Mouse (Mus musculus): ENCODE data around the gene Faf2. TPM values are rescaled to one million over a fixed set of nuclear protein-coding genes. Genes with fewer than 3 reads are reported as not detected.

Gene Faf2
- polyA plus RNA-seq (2012; rRNA removed), result 35.0 and 39.6 TPM in 2 replicates

DNA sequence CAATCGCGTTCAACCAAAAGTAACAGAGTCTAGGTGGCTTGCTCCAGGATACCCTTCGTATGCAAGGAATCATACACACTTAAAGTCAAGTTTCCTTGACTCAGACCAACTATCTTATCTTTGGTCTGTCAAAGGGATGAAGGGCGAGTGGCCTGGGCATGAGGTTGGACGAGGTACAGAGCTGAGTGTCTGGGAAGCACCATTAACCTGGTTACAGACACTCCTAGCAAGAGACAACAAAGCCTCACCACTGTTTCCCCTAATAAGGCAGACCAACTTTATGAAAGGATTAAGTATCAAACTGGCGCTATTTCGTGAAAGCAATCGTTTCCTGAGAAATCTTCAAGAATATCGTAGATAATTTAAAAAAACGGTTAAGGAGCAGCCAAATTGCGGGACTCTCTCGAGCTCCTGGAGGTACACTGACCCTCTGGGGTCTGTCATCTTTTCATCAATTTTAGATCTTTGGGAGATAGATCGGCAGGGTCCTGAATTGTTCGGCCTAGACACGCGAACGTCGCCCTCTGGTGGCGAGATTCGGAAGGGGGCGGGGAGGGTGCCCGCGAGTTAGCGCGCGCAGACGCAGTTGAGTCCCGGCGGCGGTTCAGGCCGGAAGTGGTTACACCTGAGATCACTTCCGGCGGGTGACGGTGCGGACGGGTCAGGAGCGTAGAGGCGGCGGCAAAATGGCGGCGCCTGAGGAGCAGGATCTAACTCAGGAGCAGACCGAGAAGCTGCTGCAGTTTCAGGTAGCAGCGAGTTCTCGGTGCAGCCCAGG lies at the start of gene Faf2:
Gene Faf2, plus strand, starts transcription at position 630 of the 778 bp plus-strand sequence.
- peak; percentile 94 to 100 for DNase-seq (ENCODE audit: extremely low spot score in 1 of 2, low spot score in 1 of 2)

DNA sequence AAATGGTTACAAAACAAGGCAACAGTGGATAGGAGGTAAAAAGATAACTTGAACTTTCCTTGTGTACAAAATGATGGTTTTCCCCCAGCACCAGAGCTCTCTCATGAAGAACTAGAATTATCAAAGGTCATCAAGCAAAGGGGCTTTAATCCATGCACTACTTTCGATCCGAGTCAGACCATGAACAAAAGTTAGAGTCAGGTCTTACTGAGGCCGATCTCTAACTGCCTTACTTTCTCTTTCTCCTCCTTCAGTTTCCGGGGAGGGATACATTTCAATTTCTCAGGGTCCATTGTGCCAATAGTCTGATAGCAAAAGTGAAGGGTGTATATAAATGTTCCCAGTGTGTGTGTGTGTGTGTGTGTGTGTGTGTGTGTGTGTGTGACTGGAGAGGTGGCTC lies 49.0 kb upstream of the Faf2 start:
- DNase-seq (ENCODE audit: extremely low spot score in 1 of 2, low spot score in 1 of 2), result no peak

DNA sequence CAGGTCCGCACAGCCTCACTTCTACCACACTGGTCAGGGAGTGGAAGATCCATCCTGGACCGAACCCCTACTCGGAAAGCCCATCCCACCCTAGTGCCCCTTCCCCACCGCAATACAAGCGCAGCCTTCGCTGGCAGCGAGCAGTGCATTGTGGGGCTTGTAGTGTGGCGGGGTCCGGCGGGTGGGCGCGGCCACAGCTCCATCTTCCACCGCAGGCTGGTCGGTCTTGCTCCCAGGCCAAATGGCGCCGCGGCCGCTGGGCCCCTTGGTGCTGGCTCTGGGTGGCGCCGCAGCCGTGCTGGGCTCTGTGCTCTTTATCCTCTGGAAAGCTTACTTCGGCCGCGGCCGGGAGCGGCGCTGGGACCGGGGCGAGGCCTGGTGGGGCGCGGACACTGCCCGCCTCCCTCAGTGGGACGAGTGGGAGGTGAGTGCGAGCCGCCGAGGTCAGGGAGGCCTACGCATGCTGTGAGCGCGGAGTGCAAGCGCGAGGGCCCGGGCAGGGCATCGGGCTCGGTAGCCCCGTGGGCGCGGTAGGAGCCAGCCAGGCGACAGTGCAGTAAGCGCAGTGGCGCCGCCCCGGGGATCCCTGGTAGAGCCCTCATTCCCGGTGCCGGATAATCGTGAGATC lies 46.6 kb upstream of the Faf2 start, which contains the start of gene Arl10:
Gene Arl10, plus strand, starts transcription at position 162 of the 628 bp plus-strand sequence.
- peak in 1 of 2 experiments; percentile 74 for DNase-seq (ENCODE audit: extremely low spot score in 1 of 2, low spot score in 1 of 2)

DNA sequence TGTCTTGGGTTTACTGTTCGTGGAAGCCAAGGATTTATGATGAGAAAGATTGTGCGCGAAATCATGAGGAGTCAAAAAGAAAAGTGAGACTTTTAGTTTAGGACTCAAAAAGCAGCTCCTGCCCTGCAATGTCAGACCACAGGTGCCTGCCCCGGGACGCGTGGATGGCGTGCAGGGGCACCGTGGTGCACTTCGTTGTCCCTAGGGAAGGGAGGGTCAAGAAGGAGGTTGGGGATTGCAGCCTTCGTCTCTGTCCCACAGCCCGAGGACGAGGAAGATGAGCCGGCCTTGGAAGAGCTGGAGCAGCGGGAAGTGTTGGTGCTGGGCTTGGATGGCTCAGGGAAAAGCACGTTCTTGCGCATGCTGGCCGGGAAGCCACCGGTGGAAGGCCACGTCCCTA lies 46.1 kb upstream of the Faf2 start:
- DNase-seq (ENCODE audit: extremely low spot score in 1 of 2, low spot score in 1 of 2), result no peak

DNA sequence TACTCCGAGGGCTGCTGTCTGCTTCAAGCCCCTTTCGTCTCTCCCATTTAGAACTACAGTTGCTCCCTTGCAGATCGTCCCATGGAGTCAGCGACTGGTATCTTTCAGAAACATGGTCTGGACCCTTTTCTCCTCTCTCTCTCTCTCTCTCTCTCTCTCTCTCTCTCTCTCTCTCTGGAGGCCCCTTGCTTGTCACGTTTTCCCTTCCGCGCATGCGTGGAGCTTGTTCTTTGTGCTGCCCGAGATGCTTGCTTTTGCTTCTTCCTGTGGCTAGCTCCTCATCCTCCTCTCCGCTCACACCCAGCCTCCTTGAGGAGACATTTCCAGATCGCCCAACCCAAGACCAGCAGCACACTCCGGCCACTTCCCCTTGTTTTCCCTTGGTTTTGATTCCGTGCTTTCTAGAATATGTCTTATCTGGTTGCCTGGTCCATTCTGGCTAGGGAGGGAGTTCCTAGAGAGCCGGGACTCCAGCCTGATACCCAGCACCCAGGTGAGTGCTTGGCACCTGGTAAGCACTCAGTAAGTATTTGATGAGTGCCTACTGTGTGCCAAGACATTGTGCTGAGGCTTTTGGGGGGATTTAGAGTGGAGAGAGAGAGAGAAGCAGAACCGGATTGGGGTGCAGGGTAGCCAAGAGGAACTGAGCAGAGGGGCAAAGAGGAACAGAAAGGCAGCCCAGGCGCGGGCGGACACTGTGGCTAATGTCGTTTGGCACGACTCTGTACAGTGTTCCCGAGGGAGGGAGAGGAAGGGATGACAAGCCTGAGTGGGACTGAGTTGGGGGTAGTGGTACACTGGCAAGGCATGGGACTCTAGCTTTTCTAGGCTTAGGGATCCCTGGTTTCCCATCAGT lies 43.7 kb upstream of the Faf2 start:
- no peak for DNase-seq (ENCODE audit: extremely low spot score in 1 of 2, low spot score in 1 of 2)

DNA sequence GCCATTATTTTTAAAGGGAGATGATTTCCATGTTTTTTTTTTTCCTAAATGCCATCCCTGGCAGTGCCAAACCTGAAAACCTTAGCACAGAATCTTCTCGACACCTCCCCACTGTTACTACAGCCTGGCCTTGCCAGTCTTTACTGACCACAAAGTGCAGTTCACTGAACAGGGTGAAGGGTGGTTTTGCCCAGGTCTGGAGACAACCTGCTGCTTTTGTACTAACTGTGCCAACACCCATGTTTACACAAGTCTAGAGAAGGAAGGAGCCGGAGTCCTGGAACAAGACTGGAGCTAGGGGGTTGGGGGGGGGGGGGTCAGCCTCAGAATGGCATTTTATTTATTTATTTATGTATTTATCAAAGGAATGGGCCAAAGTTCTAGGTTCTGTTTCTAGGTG lies 40.2 kb upstream of the Faf2 start:
- DNase-seq (ENCODE audit: extremely low spot score in 1 of 2, low spot score in 1 of 2), result no peak

DNA sequence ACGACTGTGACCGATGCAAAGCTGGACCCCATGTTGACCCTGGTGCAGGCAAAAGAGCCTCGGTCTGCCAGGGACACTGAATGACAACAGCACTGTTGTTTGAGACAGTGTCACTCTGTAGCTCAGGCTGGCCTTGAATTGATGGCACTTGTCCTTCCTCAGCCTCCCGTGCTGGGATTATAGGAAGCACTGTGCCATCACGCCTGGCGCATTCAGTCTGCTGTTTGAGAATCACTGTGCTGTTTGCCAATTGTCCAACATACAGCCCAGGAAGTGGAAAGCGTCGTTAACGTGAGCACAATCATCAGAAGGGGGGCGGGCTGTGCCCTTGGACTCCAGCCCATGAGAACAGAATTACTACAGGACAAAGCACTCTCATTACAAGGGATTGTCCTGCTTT lies 39.5 kb upstream of the Faf2 start:
- no peak for DNase-seq (ENCODE audit: extremely low spot score in 1 of 2, low spot score in 1 of 2)

DNA sequence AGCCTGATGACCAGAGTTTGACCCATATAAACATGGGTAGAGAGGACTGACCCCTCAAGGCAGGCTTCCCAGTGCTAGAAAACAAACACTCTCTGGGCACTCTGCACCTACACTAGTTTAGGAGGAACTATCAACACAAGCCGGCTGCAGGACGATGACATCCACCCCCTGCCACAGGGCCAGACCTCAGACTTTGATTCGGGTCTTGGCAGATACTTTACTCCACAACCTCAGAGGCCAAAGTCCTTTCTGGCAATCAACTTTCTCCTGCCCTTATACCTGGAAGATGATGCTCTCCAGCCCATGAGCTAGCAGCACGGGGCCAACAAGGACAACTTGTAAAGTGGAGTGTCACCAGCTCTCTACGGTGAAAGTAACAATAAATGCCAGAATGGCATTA lies 38.7 kb upstream of the Faf2 start:
- no peak for DNase-seq (ENCODE audit: extremely low spot score in 1 of 2, low spot score in 1 of 2)

DNA sequence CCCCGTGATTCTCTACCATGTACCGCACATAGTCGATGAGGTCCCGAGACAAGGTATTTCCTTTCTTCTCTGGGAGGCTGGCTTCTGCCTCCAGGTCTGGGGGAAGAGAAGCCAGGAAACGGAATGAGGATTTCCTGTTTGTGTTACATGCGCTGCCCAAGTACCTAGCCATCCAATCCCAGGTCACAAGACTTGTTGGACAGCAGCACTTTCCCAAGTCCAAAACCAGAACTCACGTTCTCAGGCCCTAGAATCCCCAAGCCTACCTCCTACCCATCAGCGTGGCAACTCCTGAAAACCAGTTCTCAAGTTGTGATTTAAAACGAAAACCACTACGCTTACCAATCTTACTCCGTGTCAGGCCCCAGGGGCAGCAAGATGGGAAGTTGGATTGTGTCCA lies 35.8 kb upstream of the Faf2 start:
- no peak for DNase-seq (ENCODE audit: extremely low spot score in 1 of 2, low spot score in 1 of 2)

DNA sequence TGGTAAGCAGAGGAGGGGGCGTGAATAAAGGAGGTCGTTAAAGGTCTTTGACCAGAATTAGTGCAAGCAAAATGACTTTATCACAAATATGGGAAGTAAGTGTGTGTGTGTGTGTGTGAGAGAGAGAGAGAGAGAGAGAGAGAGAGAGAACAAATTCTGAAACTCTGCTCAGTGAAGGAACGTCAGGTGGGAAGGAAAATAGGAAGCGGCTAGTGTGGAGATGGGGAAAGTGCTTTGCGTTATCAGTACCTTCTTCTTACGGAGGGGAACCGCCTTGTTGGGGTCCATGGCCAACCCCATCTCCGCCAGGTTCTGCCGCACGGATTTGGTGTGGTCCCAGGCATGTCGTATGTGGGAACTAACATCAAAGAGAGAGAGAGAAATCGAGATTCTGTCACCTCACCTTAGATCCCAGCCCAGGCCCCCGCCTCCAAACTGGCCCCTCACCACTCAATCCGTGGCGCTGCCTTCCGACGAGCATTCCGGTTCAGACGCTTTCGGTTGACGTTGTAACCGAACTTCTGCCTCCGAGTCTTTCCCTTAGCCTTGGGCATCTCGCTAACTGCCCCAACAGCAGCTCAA lies 32.1 kb upstream of the Faf2 start:
- DNase-seq (ENCODE audit: extremely low spot score in 1 of 2, low spot score in 1 of 2), result no peak

DNA sequence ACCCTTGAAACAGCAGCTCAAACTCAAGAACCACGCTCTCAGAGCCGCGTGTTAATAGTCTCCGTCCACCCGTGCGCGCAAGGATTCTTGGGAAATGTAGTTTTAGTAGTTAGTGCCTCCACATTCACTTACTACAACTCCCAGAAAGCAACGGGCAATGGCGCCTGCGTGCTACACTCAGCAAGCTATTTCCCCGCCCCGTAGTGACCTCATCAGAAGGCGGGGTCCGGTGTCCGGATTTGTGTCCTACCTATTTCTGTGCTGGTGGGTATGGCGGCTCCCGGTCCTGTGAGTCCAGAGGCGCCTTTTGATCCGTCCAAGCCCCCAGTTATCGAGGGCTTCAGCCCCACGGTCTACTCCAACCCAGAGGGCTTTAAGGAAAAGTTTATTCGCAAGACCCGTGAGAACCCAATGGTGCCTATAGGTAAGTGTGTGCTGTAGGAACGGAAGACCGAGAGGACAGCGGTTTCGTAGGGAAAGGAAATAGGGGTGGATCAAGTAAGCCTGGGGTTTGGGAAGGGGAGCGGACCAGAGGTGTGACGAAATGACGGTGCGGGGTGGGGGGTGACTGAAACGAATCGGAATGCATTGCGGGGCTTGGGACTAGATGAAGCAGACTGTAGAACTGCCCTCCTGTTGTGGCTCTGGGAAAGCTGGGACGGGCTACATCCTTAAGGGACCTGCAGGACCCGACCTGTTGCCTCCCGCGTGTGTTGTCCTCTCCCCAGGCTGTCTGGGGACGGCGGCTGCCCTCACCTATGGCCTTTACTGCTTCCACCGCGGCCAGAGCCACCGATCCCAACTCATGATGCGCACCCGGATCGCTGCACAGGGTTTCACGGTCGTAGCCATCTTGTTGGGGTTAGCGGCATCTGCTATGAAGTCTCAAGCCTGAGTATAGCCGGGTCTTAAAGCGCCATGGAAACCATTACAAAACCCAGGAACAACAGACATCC lies 31.3 kb upstream of the Faf2 start, which contains the start of the genes Nop16 and Higd2a:
Gene Nop16, minus strand, starts transcription at position 95 of the 956 bp plus-strand sequence.
Gene Higd2a, plus strand, starts transcription at position 212 of the 956 bp plus-strand sequence.
- peak; percentile 98 to 99 for DNase-seq (ENCODE audit: extremely low spot score in 1 of 2, low spot score in 1 of 2)

DNA sequence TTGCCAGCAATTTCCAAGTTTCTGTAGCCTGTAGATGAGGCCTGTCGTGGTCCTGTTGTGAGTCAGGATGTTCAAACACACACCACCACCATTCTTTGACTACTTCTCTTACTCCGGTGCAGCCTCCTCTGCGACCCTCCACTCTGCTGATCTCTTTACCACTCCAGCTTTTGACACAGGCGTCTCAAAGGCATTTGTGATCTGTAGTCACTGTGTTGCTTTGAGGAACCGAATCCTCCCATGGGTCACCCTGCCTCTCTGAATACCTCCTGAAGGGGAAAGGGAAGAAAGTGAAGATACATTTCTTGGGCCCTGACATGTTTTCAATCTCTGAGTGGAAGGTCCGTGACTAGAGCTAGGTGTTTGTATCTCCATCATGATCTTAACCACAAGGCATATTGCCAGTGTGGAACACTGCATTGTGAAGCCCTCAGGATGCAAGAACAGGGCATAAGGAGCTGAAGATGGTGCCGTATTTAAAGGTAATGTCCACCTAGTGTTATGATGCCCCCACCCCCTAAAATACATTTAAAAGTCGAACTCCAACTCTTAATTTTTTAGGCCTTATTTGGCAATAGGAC lies 29.7 kb upstream of the Faf2 start:
- no peak for DNase-seq (ENCODE audit: extremely low spot score in 1 of 2, low spot score in 1 of 2)

DNA sequence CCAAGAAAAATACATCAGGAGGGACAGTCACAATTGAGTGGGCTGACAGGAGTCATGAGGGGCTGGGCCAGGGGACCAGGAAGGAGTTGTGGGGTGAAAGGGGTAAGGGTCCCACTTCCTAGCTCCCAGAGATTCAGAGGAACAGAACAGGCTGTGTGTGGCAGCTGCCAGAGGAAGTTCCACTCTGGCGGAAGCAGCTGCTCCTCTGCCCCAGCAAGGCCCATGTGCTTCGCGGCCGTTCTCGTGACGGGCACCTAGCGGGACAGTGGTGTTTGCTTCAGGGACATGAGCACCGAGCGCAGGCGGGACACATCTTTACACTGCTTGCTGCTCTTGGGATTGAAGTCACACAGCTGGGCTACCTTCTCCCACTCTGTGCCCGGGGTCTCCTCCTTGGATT lies 28.0 kb upstream of the Faf2 start:
- DNase-seq (ENCODE audit: extremely low spot score in 1 of 2, low spot score in 1 of 2), result no peak

DNA sequence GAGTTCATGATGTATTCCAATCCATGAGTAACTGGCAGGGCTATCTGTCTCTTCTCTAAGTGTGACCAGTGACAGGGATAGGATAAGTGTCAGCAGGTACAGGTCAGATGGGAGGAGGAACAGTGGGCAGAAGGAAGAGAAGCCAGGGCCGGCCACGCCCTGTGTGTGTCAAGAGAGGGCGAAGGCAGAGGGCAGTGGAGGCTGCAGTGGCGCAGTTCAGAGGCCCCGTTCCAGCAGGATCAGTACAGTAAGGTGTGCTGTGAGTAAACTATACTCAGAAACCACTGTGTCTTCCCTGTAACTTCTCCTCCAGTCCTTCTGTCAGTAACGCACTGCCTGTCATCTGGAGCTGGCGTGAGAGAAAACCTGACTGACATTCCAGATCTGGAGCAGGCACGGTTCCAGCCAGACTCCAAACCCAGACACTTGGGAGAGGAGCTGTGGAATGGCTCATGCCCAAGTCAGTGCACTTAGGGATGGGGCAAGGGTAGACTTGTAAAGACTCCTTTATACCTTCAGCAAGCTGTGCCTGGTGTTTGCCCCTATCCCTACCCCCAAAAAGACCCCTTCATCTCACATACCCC lies 25.4 kb upstream of the Faf2 start:
- no peak for DNase-seq (ENCODE audit: extremely low spot score in 1 of 2, low spot score in 1 of 2)

DNA sequence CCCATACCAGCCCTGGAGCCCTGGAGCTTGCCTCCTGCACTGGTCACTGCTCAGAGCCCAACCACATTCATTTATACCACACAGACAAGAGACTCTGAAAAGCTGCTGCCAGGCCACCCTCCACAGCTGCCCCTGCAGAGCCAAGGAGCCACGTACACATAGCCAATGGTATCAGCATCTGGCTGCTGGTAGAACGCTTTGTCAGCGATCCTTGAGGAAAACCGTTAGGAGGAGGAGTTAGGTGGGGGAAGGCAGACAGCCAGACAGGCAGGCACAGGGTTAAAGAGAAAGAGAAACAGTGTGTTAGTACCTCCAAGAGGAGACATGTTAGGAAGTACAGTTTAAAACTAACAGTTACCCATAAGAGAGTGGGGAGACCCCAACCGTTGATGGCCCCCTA lies 24.7 kb upstream of the Faf2 start:
- DNase-seq (ENCODE audit: extremely low spot score in 1 of 2, low spot score in 1 of 2), result no peak

DNA sequence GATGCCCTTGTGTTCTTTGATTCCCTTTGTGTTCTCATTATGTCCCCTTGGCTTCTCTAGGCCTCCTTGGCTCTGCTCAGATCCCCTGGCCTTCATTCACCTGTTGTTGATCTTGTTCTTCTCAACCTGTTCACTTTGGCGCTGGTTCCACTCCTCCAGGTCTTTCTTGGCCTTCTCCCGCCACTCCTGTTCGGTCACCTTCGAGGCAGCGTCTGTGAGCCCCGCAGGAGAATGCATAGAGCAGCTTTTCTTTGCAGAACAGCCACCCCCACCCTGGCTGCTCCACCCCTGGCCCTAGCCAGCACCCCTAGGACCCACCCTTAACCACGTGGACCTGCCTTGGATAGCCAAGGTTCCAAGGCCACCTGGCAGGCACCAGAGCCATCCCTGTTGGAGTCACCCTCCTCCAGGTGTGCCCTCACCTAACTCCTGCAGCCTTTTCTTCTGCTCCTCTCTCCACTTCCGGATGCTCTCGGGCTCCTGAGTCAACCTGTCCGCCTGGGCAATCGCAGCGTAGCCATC lies 22.9 kb upstream of the Faf2 start:
- DNase-seq (ENCODE audit: extremely low spot score in 1 of 2, low spot score in 1 of 2), result no peak

DNA sequence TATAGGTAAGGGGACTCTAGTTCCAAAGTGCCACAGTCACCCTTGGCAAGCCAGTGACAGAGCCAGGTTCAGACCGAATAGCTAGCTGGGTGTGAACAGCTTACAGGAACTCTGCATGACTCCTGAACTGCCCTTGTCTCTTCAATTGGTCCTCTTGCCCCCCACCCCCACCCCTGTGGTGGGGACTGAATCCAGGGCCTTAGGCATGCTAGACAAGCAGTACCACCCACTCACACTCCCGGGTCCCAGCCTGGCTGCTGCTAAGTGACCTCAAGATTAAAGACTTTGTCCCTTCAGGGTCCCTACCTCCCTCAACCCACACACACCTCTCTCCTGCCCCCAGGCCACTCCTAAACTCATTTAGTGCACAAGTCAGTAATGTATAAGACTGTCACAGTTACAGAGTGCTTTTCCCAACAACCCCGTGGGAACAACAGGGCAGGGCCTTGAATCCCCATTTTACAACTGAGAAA lies 18.9 kb upstream of the Faf2 start:
- DNase-seq (ENCODE audit: extremely low spot score in 1 of 2, low spot score in 1 of 2), result no peak

DNA sequence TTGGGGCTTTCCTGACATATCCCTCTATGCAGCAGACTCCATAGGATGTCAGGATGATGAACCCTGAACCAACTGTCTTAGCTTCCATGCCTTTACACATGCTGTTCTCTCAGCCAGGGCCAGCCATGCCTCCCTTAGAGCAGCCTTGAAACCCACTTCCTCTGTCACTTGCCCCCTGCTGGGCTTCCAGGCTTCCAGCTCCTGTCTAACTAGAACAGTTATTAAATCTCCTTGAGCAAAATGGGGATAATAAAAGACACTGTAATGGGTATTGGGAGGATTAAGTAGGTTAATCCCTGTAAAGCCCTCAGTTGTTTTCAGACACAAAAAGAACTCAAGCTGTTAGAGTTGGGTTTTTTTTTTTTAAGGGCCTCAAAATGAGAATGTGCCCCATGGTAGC lies 18.1 kb upstream of the Faf2 start:
- no peak for DNase-seq (ENCODE audit: extremely low spot score in 1 of 2, low spot score in 1 of 2)

DNA sequence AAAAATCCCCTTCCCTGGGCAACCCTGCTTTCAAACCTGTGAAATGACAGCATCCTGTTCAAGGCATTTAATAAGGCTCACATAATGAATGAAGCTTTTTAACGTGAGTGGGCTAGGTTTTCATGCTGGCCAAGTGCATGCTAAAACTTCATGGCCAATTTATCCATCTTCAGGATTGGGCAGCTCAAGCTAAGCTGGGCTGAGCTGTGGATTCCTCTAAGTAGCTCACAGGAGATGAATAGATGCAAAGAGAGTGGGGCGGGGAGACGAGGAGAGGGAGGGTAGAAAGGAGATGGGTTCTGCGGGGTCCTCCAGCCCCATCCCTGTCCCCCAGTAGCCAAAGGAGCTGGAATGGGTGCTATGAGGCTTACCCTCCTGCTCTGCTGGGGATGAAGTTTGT lies 17.4 kb upstream of the Faf2 start:
- DNase-seq (ENCODE audit: extremely low spot score in 1 of 2, low spot score in 1 of 2), result no peak
